Mouse (Mus musculus) heart, postnatal 0 days (tissue): ENCODE data around the gene Fgfr2. TPM values are rescaled to one million over a fixed set of nuclear protein-coding genes. Genes with fewer than 3 reads are reported as not detected.

ENCODE experiments used
- ATAC-seq: fragments of 200-750 bp; cut with Nextera tagmentation; 2 replicates; pipeline ENCODE4 v1.8.0; 2017; ENCODE audit warnings: low read depth, moderate number of reproducible peaks, moderate library complexity; ENCODE audit not compliant: insufficient read depth
- DNase-seq: peaks from one replicate; pipeline ENCODE4 v3.0.0-alpha.2; 2016; ENCODE audit warnings: low spot score
- H3K27ac ChIP-seq: fragments of 300-500 bp; sonication (generic); 2 replicates; pipeline ENCODE4 v1.5.1; 2014; ENCODE audit warnings: low read depth, mild to moderate bottlenecking
- H3K27me3 ChIP-seq: fragments of 300-500 bp; sonication (generic); 2 replicates; pipeline ENCODE4 v1.6.1; 2014; ENCODE audit warnings: low read length, mixed read lengths; ENCODE audit not compliant: control insufficient read depth, insufficient read depth
- H3K36me3 ChIP-seq: fragments of 300-500 bp; sonication (generic); replicated peaks from 2 replicates; pipeline ENCODE4 v1.6.1; 2014; ENCODE audit warnings: low read length, mixed read lengths; ENCODE audit not compliant: control insufficient read depth, insufficient read depth
- H3K4me1 ChIP-seq: fragments of 300-500 bp; sonication (generic); 2 replicates; pipeline ENCODE4 v1.6.1; 2014; ENCODE audit warnings: antibody characterized with exemption; ENCODE audit not compliant: control insufficient read depth, insufficient read depth
- H3K4me2 ChIP-seq: fragments of 300-500 bp; sonication (generic); 2 replicates; pipeline ENCODE4 v1.6.1; 2014; ENCODE audit warnings: low read depth, mild to moderate bottlenecking, low read length, moderate library complexity
- H3K4me3 ChIP-seq: fragments of 300-500 bp; sonication (generic); 2 replicates; pipeline ENCODE4 v1.5.1; 2014; ENCODE audit warnings: low read depth, low read length
- H3K9ac ChIP-seq: fragments of 300-500 bp; sonication (generic); replicated peaks from 2 replicates; pipeline ENCODE4 v1.6.1; 2014; ENCODE audit warnings: low read depth, low read length, mixed read lengths
- H3K9me3 ChIP-seq: fragments of 300-500 bp; sonication (generic); replicated peaks from 2 replicates; pipeline ENCODE4 v1.6.1; 2016; ENCODE audit warnings: low read length; ENCODE audit not compliant: control insufficient read depth
- CTCF ChIP-seq: IDR thresholded peaks from 2 replicates; pipeline ENCODE4 v1.5.1; 2016; ENCODE audit warnings: antibody characterized with exemption, control low read depth, low read depth
- EP300 ChIP-seq: IDR thresholded peaks from 2 replicates; pipeline ENCODE4 v1.6.1; 2016; ENCODE audit warnings: antibody characterized with exemption, low read depth
- WGBS: fragments of 180-500 bp; shearing (Covaris S2); extraction: QIAGEN DNeasy Blood & Tissue Kit; methylation state at CpG from one replicate; pipeline ENCODE4 v1.1.7; 2014; 5-methylcytosine and 5-hydroxymethylcytosine counted together
- polyA plus RNA-seq: library from polyadenylated mRNA; unstranded; fragments of >200 nt; fragmentation: Nextera tagmentation; extraction: Ambion mirVana; gene quantifications from 2 replicates; pipeline ENCODE4 v1.2.1, GENCODE M21; 2015
- total RNA-seq: library from RNA; depleted of rRNA; stranded (reverse); fragments of >200 nt; gene quantifications from 2 replicates; pipeline ENCODE4 v1.2.3, GENCODE M21; 2014; ENCODE audit warnings: low replicate concordance

Gene Fgfr2
- total and polyA plus RNA-seq, 2 experiments from 2014 or later, result 3.8 to 11.5 TPM

GRCm38 (mm10) chr7:130940733-130941132, 2182.4 kb downstream of the Fgfr2 start:
- no peaks in the 10 kb centered on the region for H3K36me3 ChIP-seq
- no peaks in the 10 kb centered on the region for H3K9me3 ChIP-seq
- H3K27me3 ChIP-seq, result 0 out of 2 replicates have a peak, but pooled peaks cover 4% of the 10 kb centered on the region
- ATAC-seq, result no peak
- no peak overlapping the region for H3K4me2 ChIP-seq
- no peak overlapping the region for H3K9ac ChIP-seq
- 76% methylated on average over 8 of the region's 8 CpGs for WGBS
- no peak for DNase-seq
- TF ChIP-seq CTCF (no peak), EP300 (no peak)
- peaks cover 22% of the 10 kb centered on the region for H3K4me1 ChIP-seq
- H3K27ac ChIP-seq, result no peak overlapping the region
- no peak overlapping the region for H3K4me3 ChIP-seq

GRCm38 (mm10) chr7:130938896-130939295, 2184.3 kb downstream of the Fgfr2 start:
- H3K9me3 ChIP-seq, result no peaks in the 10 kb centered on the region
- peaks cover 27% of the 10 kb centered on the region for H3K4me1 ChIP-seq
- no peak for DNase-seq
- H3K9ac ChIP-seq, result no peak overlapping the region
- H3K27ac ChIP-seq, result no peak overlapping the region
- H3K36me3 ChIP-seq, result no peaks in the 10 kb centered on the region
- no peak for ATAC-seq
- WGBS, result 88% methylated on average over 8 of the region's 8 CpGs
- H3K27me3 ChIP-seq, result peaks cover 4% of the 10 kb centered on the region; the same call in 1 of the 2 replicates
- TF ChIP-seq CTCF (no peak), EP300 (no peak)
- H3K4me3 ChIP-seq, result no peak overlapping the region
- no peak overlapping the region for H3K4me2 ChIP-seq

- 0 out of 2 replicates have a peak overlapping the region, but pooled peaks have one; percentile 96 for H3K4me2 ChIP-seq
- TF ChIP-seq CTCF, result no peak
- no peak for TF ChIP-seq EP300
- 67% methylated on average over 4 of the region's 4 CpGs for WGBS
- H3K4me3 ChIP-seq, result no peak overlapping the region; the same call in 1 of the 2 replicates
- peaks cover 6% of the 10 kb centered on the region; the same call in 1 of the 2 replicates for H3K27me3 ChIP-seq
- no peaks in the 10 kb centered on the region for H3K9me3 ChIP-seq
- no peaks in the 10 kb centered on the region for H3K36me3 ChIP-seq
- H3K4me1 ChIP-seq, result peaks cover 27% of the 10 kb centered on the region
- H3K27ac ChIP-seq, result no peak overlapping the region
- ATAC-seq (no peak), DNase-seq (no peak)
- no peak overlapping the region for H3K9ac ChIP-seq
Measured at GRCm38 (mm10) chr7:130938005-130938404, 2185.1 kb downstream of the Fgfr2 start.

GRCm38 (mm10) chr7:130937266-130937841, 2185.8 kb downstream of the Fgfr2 start:
- Histone ChIP-seq H3K4me1 (peaks cover 27% of the 10 kb centered on the region), H3K27ac (peak overlapping the region; percentile 69; the same call in 1 of the 2 replicates), H3K4me2 (peak overlapping the region; percentile 96), H3K27me3 (peaks cover 9% of the 10 kb centered on the region; the same call in 1 of the 2 replicates), H3K36me3 (no peaks in the 10 kb centered on the region), H3K4me3 (peak overlapping the region; percentile 53), H3K9ac (peak overlapping the region; percentile 70; the same call in 1 of the 2 replicates), H3K9me3 (no peaks in the 10 kb centered on the region)
- DNase-seq (no peak), ATAC-seq (no peak)
- TF ChIP-seq EP300, result no peak
- TF ChIP-seq CTCF, result no peak
- WGBS, result 17% methylated on average over 12 of the region's 12 CpGs

GRCm38 (mm10) chr7:130936472-130936951, 2186.6 kb downstream of the Fgfr2 start:
- DNase-seq, result peak; percentile 24
- H3K36me3 ChIP-seq, result no peaks in the 10 kb centered on the region
- H3K27me3 ChIP-seq, result peaks cover 9% of the 10 kb centered on the region; the same call in 1 of the 2 replicates
- H3K9me3 ChIP-seq, result no peaks in the 10 kb centered on the region
- peak; percentile 38 for ATAC-seq
- WGBS, result under 1% methylated on average over 44 of the region's 49 CpGs
- H3K4me3 ChIP-seq, result peak overlapping the region; percentile 53
- peak overlapping the region; percentile 96 for H3K4me2 ChIP-seq
- no peak for TF ChIP-seq EP300
- no peak for TF ChIP-seq CTCF
- peaks cover 27% of the 10 kb centered on the region for H3K4me1 ChIP-seq
- peak overlapping the region; percentile 69 for H3K27ac ChIP-seq
- peak overlapping the region; percentile 70 for H3K9ac ChIP-seq
